Mouse (Mus musculus): Measurements from ENCODE around the gene Eml4. TPM values are rescaled to one million over a fixed set of nuclear protein-coding genes. Genes with fewer than 3 reads are reported as not detected.

Gene Eml4
- polyA plus RNA-seq, 1 experiment from 2014 or later, result 34.7 TPM

DNA sequence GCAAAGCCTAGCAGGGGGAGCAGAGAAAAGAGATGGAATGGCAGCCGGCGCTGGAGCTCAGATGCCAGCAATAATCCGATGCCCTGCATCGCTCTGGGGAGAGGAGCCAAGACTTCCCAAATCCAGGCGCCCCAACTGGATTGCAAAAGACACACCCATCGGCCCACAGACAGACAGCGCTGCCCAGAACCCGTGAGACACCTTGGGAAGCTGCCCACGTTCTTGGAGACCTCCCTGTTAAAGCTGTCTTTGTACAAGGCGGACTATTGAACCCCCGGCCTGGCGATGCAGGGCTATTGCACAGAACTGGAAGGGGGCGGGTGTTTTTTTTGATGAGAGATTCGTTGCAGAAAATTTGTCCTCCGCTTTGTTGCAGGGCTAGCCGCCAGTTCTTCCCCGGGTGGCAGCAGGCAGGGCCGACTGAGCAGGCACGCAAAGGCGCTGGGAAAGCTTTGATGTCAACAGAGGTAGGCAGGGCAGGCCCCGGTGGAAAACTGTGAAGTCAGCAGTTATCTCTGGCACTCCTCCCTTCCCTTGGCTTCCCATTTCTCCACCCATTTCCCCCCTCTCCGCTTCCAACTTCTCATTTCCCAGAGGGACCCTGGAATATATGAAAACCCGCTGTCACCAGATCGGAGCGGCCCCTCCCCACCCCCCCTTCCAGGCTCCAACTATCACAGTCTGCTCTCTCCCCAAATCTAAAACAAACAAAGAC, 28.0 kb upstream of the Eml4 start:
- Histone ChIP-seq H3K36me3 (no peaks in the 10 kb centered on the region), H3K4me1 (peaks cover 22% of the 10 kb centered on the region), H3K27ac (replicated peaks) (peak overlapping the region; percentile 65), H3K4me3 (peak overlapping the region; percentile 44), H3K27me3 (ENCODE audit: low read depth, poor library complexity, severe bottlenecking) (peaks cover 16% of the 10 kb centered on the region; the same call in 1 of the 2 replicates), H3K9me3 (replicated peaks) (peaks cover 10% of the 10 kb centered on the region; the same call in 1 of the 2 replicates)
- DNase-seq (ENCODE audit: low spot score), result peak; percentile 31
- 18% methylated on average over 25 of the region's 25 CpGs for WGBS

DNA sequence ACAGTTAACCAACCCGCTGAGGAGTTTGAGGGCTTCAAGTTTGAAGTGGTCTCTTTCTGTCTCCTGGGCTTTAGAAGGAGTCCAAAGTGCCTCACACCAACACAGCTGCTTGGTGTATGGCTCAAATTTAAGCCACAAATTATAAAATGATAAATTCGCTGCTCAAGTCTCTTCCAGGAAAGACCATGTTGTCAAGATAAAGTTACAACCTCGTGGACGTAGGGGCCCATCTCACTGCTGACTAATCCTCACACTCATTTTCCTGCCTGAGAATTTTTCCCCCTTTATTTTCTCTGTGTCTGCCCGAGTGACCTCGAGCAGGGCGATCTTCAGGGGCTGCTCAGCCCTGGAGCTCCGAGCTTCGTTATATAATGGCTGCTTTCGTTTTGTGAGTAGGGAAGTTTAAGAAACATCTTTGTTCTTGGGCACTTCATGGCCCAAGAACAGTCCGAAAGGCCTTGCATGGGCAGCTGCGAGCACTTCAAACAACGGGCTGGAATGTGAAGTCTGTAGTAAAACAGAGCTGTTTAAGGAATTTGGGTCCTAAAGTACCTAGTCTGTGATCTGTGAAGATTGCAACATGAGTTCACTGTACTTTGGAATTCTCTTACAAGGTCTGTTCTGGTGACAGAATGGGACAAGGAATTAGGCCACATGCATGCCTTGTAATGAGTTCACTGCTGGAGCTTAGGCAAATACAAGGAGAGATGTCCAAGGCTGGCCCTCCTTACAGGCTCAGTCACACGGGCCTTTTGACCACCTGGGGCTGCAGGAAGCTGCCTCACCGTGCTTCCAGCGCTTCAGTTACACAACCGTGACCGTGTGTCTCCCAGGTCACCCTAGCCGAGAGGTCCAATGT, 27.1 kb upstream of the Eml4 start:
- no peak for DNase-seq (ENCODE audit: low spot score)
- H3K36me3 ChIP-seq, result no peaks in the 10 kb centered on the region
- 57% methylated on average over 19 of the region's 19 CpGs for WGBS

DNA sequence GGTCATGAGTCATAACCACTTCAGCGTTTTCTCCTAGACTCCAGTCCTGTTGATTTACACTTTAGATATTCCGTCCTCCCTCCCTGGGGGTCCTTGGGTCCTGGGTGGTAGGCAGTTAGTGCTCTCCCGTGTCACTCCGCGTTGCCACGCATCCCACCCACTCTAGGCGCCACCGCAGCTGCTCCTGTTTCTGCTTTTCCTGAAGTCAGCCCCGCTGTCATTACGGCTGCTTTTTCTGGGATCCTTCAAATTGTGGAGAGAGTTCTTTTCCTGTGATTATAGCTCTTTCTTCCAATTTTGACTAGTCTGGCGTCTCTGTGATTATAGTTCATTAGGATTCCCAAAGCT, 26.5 kb upstream of the Eml4 start:
- no peaks in the 10 kb centered on the region for H3K9me3 ChIP-seq (replicated peaks)
- no peak overlapping the region for H3K27ac ChIP-seq (replicated peaks)
- no peak for DNase-seq (ENCODE audit: low spot score)
- H3K4me1 ChIP-seq, result peaks cover 22% of the 10 kb centered on the region
- 90% methylated on average over 11 of the region's 11 CpGs for WGBS
- peaks cover 16% of the 10 kb centered on the region; the same call in 1 of the 2 replicates for H3K27me3 ChIP-seq (ENCODE audit: low read depth, poor library complexity, severe bottlenecking)
- no peak overlapping the region for H3K4me3 ChIP-seq
- no peaks in the 10 kb centered on the region for H3K36me3 ChIP-seq

More for the DNA sequence above, 27.1 kb upstream of the Eml4 start:
- Histone ChIP-seq H3K9me3 (replicated peaks) (peaks cover 6% of the 10 kb centered on the region; the same call in 1 of the 2 replicates), H3K27me3 (ENCODE audit: low read depth, poor library complexity, severe bottlenecking) (peaks cover 16% of the 10 kb centered on the region; the same call in 1 of the 2 replicates), H3K4me1 (peaks cover 22% of the 10 kb centered on the region), H3K27ac (replicated peaks) (peak overlapping the region; percentile 65; the same call in 1 of the 2 replicates), H3K4me3 (no peak overlapping the region)

DNA sequence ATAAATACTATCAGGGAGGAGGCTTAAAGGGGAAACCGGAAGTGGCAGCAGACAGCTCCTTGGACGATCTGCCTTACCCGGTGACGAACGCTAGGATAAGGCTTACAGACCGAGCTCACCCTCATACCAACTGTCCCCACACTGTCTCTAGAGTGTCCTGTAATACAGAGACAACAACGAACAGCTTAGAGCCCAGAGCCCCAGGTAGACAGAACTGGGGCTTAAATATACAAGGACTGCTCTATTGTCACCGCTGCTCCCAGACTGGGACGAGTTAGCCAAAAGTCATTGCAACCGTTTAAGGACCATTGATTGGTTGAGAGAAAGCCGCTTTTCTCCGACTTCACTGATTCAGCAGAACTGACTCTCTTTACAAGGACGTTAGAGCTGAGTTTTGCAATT, 15.5 kb upstream of the Eml4 start:
- no peak for DNase-seq (ENCODE audit: low spot score)
- no peaks in the 10 kb centered on the region for H3K4me1 ChIP-seq
- H3K36me3 ChIP-seq, result no peaks in the 10 kb centered on the region
- WGBS, result 47% methylated on average over 13 of the region's 13 CpGs
- H3K27ac ChIP-seq (replicated peaks), result no peak overlapping the region
- H3K27me3 ChIP-seq (ENCODE audit: low read depth, poor library complexity, severe bottlenecking), result no peaks in the 10 kb centered on the region
- H3K9me3 ChIP-seq (replicated peaks), result no peaks in the 10 kb centered on the region
- H3K4me3 ChIP-seq, result peak overlapping the region; percentile 30

DNA sequence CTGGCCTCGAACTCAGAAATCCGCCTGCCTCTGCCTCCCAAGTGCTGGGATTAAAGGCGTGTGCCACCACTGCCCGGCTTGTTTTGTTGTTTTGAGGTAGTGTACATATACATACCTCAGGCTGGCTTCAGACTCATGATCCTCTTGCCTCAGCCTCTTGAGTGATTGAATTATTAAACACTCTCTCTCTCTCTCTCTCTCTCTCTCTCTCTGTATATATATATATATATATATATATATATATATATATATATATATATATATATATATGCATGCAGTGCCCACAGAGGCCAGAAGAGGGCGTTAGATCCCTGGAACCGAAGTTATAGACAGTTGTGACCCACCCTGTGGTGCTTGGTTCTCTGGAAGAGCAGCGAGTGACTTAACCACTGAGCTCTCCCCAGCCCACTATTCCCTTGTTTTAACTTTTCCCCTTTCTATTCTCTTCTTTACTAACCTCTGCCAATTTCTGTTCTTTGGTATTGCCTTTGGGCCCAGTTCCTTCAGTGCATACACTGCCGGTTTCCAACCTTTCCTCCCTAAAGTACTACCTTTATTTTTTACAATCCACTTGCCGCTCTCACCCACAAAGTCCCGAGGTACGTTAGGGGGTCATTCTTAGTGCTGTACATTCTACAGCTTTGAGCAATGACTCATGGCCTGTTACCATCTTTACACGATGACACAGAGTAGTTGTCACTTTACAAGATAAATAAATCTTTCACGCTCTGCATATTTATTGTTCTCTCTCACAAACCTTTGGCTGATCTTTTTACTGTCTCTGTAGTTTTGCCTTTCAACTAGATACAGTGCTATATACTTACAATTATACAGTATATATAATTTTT, 13.5 kb upstream of the Eml4 start:
- WGBS, result 80% methylated on average over 13 of the region's 13 CpGs
- 0 out of 2 replicates have a peak, but pooled peaks cover 3% of the 10 kb centered on the region for H3K4me1 ChIP-seq
- DNase-seq (ENCODE audit: low spot score), result no peak
- no peak overlapping the region for H3K4me3 ChIP-seq
- no peaks in the 10 kb centered on the region for H3K36me3 ChIP-seq
- no peaks in the 10 kb centered on the region for H3K27me3 ChIP-seq (ENCODE audit: low read depth, poor library complexity, severe bottlenecking)
- H3K27ac ChIP-seq (replicated peaks), result no peak overlapping the region
- H3K9me3 ChIP-seq (replicated peaks), result no peaks in the 10 kb centered on the region

DNA sequence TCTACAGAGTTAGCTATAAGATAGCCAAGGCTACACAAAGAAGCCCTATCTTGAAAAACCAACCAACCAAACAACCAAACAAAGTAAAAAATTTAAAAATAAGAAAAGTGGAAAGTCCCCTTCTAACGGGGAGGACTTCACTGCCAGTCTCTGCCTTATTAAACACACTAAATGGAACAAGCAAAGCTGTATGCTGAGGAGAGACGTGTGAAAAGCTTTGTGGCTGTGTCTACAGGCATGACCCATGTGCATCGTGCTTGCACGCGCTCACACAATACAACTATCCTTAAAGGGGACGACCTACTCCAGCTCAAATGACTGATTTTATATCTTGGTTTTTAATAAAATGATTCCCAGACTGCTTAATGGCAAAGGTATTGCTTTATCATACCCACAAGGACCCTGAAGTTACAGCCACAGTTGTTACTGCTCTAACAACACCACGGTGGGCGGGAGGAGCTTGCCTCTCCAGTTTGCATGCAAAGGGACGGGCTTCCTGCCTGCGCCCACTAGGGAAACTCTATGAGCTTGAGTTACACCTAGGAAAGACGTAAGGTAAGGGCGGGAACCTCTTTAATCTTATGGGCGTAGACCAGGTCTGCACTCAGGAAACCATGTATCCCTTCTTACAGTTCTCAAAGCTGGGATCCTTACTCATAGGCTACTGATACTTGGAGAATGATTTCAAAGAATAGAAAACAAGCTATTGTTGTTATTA, 11.2 kb upstream of the Eml4 start:
- Histone ChIP-seq H3K27ac (replicated peaks) (no peak overlapping the region), H3K4me3 (no peak overlapping the region), H3K27me3 (ENCODE audit: low read depth, poor library complexity, severe bottlenecking) (no peaks in the 10 kb centered on the region), H3K36me3 (no peaks in the 10 kb centered on the region), H3K9me3 (replicated peaks) (no peaks in the 10 kb centered on the region), H3K4me1 (0 out of 2 replicates have a peak, but pooled peaks cover 3% of the 10 kb centered on the region)
- WGBS, result 85% methylated on average over 13 of the region's 13 CpGs
- DNase-seq (ENCODE audit: low spot score), result no peak

DNA sequence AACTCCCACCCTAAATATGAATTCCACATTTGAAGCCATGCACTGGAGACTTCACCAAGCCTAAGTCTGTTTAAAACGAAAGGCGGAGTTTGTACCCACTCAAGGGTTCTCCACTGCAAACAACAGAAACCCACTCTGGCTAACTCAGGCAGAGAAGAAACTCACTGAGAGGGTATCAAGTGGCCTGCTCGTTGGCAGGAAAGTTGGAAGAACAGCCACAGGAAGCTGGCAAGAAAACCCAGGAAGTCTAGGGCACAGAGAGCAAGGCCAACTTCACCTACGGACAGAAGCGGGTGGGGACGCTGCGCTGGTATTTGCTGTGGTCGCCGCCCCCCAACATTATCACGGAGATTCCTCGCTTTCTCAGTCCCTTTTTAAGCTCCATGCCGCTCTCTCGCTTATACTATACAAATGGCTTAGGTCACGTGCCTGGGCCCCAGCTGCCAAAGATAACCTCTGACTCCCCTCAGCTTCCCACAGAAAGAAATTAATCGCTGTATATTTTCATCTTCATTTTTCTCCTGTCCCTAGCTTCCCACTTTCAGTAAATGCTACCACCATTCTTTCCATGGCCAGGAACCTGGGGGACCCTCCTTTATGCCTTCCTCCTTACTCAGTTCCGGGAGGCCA, 9.7 kb upstream of the Eml4 start:
- Histone ChIP-seq H3K9me3 (replicated peaks) (no peaks in the 10 kb centered on the region), H3K4me1 (0 out of 2 replicates have a peak, but pooled peaks cover 3% of the 10 kb centered on the region), H3K4me3 (no peak overlapping the region), H3K27me3 (ENCODE audit: low read depth, poor library complexity, severe bottlenecking) (no peaks in the 10 kb centered on the region), H3K36me3 (no peaks in the 10 kb centered on the region), H3K27ac (replicated peaks) (no peak overlapping the region)
- DNase-seq (ENCODE audit: low spot score), result no peak
- 78% methylated on average over 16 of the region's 16 CpGs for WGBS

DNA sequence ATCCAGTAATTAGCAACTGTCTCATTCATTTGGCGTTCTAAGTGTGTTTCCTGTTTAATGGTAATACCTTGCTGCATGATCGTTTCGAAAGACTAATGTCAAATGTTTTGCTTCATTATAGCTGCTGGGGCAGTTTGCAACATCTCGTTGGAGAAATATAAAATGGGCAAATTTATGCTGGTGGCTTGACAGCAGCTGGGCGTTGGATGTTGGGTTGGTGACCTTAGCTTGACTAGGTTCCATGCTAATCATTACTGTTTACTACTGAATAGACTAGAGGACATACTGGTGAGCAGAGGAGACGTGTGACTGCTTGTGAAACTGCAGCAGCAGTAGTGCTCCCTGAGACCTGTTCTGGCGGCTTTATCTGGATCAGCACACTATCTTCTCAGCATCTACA, 6.5 kb upstream of the Eml4 start:
- no peak overlapping the region for H3K27ac ChIP-seq (replicated peaks)
- H3K27me3 ChIP-seq (ENCODE audit: low read depth, poor library complexity, severe bottlenecking), result no peaks in the 10 kb centered on the region
- WGBS, result 84% methylated on average over 7 of the region's 7 CpGs
- no peak overlapping the region for H3K4me3 ChIP-seq
- 0 out of 2 replicates have a peak, but pooled peaks cover 3% of the 10 kb centered on the region for H3K4me1 ChIP-seq
- H3K9me3 ChIP-seq (replicated peaks), result 0 out of 2 replicates have a peak, but pooled peaks cover 4% of the 10 kb centered on the region
- no peak for DNase-seq (ENCODE audit: low spot score)
- no peaks in the 10 kb centered on the region for H3K36me3 ChIP-seq

DNA sequence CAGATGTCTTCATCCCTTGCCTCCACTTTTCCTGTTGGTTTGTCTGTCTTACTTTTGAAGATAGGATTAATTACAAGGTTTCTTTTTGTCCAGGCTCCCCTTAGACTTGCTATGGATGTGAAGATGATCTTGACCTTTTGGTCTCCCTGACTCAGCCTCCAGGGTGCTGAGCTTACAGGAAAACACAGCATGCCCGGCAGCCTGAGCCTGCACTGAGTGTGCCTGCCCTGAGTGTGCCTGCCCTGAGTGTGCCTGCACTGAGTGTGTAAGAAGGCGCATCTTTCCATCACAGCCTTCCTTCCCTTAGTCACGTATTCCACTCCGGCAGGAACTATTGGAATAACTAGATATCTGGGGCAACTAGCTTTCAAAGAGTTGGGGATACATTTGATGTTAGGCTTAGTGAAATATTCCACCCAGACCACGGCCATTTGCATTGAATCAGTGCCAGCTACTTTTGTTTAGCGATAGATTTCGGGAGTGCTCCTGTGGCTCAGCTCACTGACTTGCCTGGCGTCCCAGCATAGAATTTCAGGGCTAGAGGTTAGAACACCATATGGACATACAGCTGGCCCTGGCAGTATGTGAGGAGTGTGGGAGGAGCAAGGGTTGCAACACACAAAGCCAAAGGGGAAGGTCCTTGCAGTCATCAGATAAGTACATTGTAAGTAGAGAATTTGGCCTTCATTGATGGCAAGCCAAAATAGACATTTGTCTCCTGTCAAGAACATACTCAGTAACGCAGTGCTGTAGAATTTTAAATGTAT, 2.5 kb upstream of the Eml4 start:
- Histone ChIP-seq H3K9me3 (replicated peaks) (0 out of 2 replicates have a peak, but pooled peaks cover 4% of the 10 kb centered on the region), H3K27ac (replicated peaks) (no peak overlapping the region), H3K36me3 (no peaks in the 10 kb centered on the region), H3K4me1 (peaks cover 25% of the 10 kb centered on the region), H3K27me3 (ENCODE audit: low read depth, poor library complexity, severe bottlenecking) (no peaks in the 10 kb centered on the region), H3K4me3 (no peak overlapping the region)
- WGBS, result 87% methylated on average over 9 of the region's 9 CpGs
- no peak for DNase-seq (ENCODE audit: low spot score)

DNA sequence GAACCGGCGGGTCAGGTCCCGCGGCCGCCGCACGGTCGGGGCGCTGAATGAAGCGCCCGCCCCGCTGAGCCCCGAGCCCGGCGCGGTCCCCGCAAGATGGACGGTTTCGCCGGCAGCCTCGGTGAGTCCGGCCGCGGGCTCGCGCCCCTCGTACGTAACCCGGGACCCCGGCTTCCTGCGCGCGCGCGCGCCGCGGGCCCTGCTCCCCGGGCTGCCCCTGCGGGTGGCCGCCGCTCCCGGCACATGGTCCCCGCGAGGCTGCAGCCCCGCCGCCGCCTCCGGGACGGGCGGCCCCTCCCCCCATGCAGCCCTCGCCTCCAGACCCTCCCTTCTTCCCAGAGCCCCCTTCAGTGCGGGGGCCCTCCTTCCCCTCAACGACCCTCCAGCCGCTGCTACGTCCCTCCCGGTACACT, 394 bp downstream of the Eml4 start:
- DNase-seq (ENCODE audit: low spot score), result no peak
- H3K36me3 ChIP-seq, result no peaks in the 10 kb centered on the region
- H3K27ac ChIP-seq (replicated peaks), result peak overlapping the region; percentile 97
- no peaks in the 10 kb centered on the region for H3K27me3 ChIP-seq (ENCODE audit: low read depth, poor library complexity, severe bottlenecking)
- under 1% methylated on average over 41 of the region's 57 CpGs for WGBS
- peaks cover 32% of the 10 kb centered on the region for H3K4me1 ChIP-seq
- 0 out of 2 replicates have a peak, but pooled peaks cover 4% of the 10 kb centered on the region for H3K9me3 ChIP-seq (replicated peaks)
- H3K4me3 ChIP-seq, result peak overlapping the region; percentile 91
